Mouse (Mus musculus) B cell, adult 2 months (primary cell): ENCODE measurements around the gene Hist1h2bk.

Experiments
- DNase-seq, 2 experiments: peaks; one replicate each; pipeline ENCODE4 v3.0.0; 2022

Gene Hist1h2bk

GRCm38 (mm10) chr13:22014411-22014845, 21.2 kb upstream of the Hist1h2bk start:
- peak in 1 of 2 experiments; percentile 47 for DNase-seq

GRCm38 (mm10) chr13:22015479-22016450, 19.9 kb upstream of the Hist1h2bk start:
- peak; percentile 93 to 95 for DNase-seq

DNA sequence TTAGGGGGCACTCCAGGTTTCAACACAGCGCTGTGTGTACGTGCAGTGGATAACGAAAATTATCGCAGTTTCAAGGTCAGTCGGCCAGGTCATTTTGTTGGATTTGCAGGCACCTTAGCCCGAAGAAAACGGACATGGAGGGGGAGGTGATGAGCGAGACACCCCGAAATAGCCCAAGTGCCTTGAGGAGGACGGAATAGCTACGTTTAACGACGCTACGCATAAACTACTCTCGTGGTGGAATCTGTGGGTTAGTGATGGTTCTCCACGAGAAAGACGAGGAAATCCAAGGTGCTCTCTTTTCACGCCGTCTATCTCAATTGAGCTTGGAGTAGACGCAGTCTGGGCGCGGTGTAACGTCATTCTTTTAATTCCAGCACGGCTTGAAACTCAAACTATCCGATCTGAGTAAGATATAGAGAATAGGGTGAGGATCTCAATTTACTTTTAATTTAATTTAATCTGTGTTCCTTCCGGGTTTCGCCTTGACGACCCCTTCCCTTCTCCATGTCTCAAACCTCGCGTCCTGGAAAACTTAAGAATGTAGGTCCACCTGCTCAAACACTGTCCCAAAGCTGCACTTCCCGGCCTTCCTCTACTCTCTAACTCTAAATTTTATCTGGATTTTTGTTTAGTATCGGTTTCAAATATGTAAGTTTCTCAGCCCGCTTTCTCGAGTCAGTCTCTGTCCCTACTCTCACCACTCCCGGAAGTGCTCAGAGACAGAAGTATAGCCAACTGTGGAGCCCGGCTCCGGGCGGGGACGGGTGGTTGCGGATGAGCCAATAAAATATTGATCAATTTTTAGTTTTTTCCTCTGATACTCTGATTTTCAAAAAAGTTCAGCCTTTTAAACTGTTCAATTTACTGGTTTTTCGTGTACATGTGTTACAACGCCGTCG, 15.5 kb upstream of the Hist1h2bk start:
- peak; percentile 72 to 75 for DNase-seq

DNA sequence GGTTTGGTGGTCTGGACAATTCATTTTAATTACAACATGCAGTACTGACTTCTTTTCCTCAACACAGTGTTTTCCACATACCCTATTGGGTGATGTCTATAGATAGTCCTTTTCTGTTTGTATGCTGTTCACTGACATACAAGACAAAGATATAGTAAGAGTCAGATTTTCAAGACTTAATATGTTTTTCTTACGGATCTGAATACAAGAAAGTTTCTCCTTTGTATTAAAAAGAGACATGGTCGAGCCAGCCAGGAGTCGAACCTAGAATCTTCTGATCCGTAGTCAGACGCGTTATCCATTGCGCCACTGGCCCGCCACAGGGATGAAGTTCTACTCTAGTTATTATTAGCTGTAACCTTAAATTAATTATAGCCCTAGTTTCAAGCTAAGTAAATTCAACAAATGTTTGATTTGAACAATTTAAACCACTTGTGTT, 14.8 kb upstream of the Hist1h2bk start:
- DNase-seq = peak; percentile 80 to 81

- no peak for DNase-seq
Observed at GRCm38 (mm10) chr13:22021581-22021980, 14.1 kb upstream of the Hist1h2bk start.

- peak; percentile 84 to 86 for DNase-seq
Observed at GRCm38 (mm10) chr13:22022241-22022640, 13.4 kb upstream of the Hist1h2bk start.

DNA sequence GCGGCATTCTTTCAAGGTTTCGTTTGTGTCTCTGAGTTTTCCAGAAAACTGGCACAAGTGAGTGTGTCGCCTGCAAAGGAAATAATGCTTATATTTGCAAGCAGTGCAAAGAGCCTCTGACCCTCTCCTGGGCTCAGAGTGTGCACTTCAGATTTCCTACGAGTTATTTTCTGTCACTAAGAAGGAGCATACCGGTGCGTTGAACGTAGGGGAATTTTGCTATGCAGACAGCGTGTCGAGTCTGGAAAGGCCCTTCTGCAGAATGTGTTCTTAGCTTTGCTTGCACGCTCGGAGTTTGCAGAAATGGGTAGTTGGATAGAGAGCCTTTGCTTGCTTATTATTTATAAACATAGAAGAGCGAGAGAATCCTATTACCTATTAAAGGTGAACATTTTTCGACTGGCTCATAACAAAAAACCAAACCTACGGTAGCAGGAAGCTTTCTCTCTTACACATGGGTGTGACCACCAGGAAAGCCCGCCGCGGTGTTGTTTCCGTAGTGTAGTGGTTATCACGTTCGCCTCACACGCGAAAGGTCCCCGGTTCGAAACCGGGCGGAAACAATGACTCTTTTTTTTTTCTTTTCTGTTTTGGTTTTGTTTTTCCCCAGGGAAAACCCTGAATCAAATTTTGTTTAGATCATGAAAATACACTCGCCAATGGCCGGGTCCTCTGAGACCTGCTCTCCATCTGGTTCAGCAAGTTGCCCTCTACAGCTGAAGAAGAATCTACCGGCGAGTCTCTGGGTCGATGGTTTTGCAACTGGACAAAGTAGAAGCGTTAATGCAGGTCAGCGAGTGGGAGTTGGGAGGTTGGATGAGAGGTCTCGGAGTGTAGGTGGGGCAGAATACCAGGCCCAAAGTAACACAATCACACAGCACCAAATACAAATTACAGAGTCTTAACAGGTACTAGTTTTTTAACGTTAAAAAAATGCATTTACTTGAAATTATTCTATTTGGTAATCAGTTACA, 9.3 kb upstream of the Hist1h2bk start:
- DNase-seq = peak; percentile 92

GRCm38 (mm10) chr13:22028673-22029460, 6.8 kb upstream of the Hist1h2bk start:
- DNase-seq = peak; percentile 96 to 98

GRCm38 (mm10) chr13:22029928-22030327, 5.7 kb upstream of the Hist1h2bk start:
- DNase-seq = peak in 1 of 2 experiments; percentile 40

GRCm38 (mm10) chr13:22030493-22030892, 5.2 kb upstream of the Hist1h2bk start:
- peak; percentile 37 to 51 for DNase-seq

DNA sequence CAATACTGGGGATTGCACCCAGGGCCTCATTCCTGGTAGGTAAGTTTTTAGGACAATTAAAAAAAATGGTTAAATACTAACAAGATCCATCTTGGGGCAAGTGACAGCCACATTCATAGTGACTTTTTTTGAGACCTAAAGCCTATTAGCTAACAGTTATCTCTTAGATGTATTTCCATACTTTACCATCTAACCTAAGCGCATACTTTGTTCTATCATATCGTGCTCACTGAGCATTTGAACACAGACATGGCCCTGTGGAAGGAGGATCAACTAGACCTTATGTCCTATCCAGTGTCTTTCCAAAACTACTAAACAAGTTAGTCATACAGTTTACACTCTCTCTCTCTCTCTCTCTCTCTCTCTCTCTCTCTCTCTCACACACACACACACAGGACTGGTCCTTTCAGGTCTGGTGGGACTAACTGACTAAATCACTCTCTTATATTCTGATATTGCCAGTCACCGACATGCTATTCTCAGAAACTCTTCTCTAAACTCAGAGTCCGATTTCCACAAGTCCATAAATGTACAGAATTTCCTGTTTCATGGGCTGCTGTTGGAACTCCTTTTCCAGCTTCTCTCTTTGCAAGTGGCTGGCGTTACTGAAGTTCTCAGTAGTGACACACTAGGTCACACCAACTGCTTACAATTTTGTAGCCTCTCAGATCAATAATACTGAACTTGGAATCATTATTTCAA, 1.8 kb upstream of the Hist1h2bk start:
- DNase-seq = no peak

- DNase-seq = peak in 1 of 2 experiments; percentile 24
Observed at GRCm38 (mm10) chr13:22034443-22035266, 1.0 kb upstream of the Hist1h2bk start.

- peak in 1 of 2 experiments; percentile 28 for DNase-seq
Observed at GRCm38 (mm10) chr13:22036149-22036956, 683 bp downstream of the Hist1h2bk start.

GRCm38 (mm10) chr13:22036986-22037385, 1.3 kb downstream of the Hist1h2bk start:
- DNase-seq = no peak

DNA sequence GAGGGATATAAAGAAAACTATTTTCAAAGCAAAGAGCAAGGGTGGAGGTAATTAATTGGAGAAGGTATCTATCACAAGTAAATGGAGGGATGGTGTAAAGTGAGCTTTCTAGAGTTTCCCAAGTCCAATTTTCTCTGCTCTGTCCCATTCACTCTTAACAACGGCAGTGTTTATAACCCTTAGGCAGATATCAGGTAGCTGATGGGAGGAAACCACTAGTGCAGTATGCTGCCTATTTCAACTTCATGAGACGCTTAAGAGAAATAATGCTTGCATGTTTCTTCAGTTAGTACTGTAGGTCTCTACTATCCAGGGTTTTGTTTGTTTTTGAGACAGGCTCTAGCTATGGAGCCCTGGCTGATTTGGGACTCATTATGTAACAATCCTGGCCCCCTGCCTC, 1.7 kb downstream of the Hist1h2bk start:
- no peak for DNase-seq

DNA sequence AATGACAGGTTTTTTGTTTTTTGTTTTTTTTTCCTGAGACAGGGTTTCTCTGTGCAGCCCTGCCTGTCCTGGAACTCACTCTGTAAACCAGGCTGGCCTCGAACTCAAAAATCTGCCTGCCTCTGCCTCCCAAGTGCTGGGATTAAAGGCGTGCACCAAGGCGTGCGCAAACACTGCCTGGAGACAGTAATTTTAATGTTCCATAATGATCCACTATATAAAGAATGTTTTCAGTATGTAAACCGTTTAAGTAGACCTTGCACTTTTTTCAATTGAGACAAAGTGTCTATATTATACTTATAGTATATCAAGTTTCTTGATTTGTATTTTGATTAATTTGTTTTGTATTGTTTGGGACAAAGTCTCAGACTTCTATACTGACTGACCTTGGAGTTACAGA, 3.7 kb downstream of the Hist1h2bk start:
- DNase-seq = no peak

GRCm38 (mm10) chr13:22039951-22040463, 4.3 kb downstream of the Hist1h2bk start:
- no peak for DNase-seq

DNA sequence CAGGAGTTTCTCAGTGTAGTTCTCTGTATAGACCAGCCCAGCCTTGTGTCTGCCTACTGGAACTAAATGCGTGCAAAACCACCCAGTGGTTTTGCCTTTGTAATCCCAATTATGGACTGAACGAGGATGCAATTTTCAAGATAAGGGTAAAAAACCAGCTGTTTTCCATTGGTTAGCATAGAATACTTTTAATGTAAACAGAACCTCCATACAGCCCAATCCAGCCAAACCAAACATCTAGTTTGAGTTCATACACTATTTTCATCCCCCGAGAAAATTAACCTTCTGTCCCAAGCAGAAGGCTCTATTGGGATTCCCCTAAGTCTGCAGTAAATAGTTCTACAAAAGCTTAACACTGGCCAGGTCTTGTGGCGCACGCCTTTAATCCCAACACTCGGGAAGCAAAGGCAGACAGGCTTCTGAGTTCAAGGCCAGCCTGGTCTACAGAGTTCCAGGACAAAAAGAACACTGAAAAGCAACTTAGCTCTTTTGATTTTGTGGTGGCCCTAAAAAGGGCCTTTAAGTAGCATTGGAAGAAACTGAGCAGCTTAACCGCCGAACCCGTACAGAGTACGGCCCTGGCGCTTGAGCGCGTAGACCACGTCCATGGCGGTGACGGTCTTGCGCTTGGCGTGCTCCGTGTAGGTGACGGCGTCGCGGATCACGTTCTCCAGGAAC, 4.9 kb downstream of the Hist1h2bk start:
- DNase-seq = no peak
